Mouse (Mus musculus): ENCODE data around the gene Blzf1. TPM values are rescaled to one million over a fixed set of nuclear protein-coding genes. Genes with fewer than 3 reads are reported as not detected.
A peak's percentile ranks its signal among the peaks of the same experiment; 100 is the strongest.

Blzf1 gene
- polyA plus RNA-seq, 1 experiment from 2014 or later, result 26.8 TPM

GRCm38 (mm10) chr1:164314085-164314484 is 6.8 kb upstream of the Blzf1 start:
- Histone ChIP-seq H3K4me1 (ENCODE audit: control insufficient read depth, insufficient read depth, low read length) (peaks cover 6% of the 10 kb centered on the region; the same call in 1 of the 2 replicates), H3K36me3 (ENCODE audit: control insufficient read depth, insufficient read depth, low read length) (no peaks in the 10 kb centered on the region), H3K4me3 (ENCODE audit: low read length) (no peak overlapping the region), H3K27ac (ENCODE audit: low read length) (no peak overlapping the region), H3K27me3 (replicated peaks; ENCODE audit: control insufficient read depth, insufficient read depth, low read length) (no peaks in the 10 kb centered on the region), H3K9me3 (ENCODE audit: control insufficient read depth, low read length) (no peaks in the 10 kb centered on the region), H3K9ac (ENCODE audit: low read depth, low read length) (no peak overlapping the region), H3K4me2 (ENCODE audit: low read depth, low read length) (no peak overlapping the region)
- 93% methylated on average over 5 of the region's 5 CpGs for WGBS
- ATAC-seq, result no peak

- no peaks in the 10 kb centered on the region for H3K9me3 ChIP-seq (ENCODE audit: control insufficient read depth, low read length)
- H3K27ac ChIP-seq (ENCODE audit: low read length), result no peak overlapping the region
- peak; percentile 17; the same call in 1 of the 2 replicates for ATAC-seq
- 8% methylated on average over 10 of the region's 10 CpGs for WGBS
- peak overlapping the region; percentile 68 for H3K4me2 ChIP-seq (ENCODE audit: low read depth, low read length)
- peak overlapping the region; percentile 59 for H3K9ac ChIP-seq (ENCODE audit: low read depth, low read length)
- H3K27me3 ChIP-seq (replicated peaks; ENCODE audit: control insufficient read depth, insufficient read depth, low read length), result no peaks in the 10 kb centered on the region
- 0 out of 2 replicates have a peak, but pooled peaks cover 2% of the 10 kb centered on the region for H3K36me3 ChIP-seq (ENCODE audit: control insufficient read depth, insufficient read depth, low read length)
- peaks cover 7% of the 10 kb centered on the region; the same call in 1 of the 2 replicates for H3K4me1 ChIP-seq (ENCODE audit: control insufficient read depth, insufficient read depth, low read length)
- H3K4me3 ChIP-seq (ENCODE audit: low read length), result peak overlapping the region; percentile 77
Measured at GRCm38 (mm10) chr1:164307922-164308321, 633 bp upstream of the Blzf1 start.

GRCm38 (mm10) chr1:164303821-164304220 is 3.5 kb downstream of the Blzf1 start, which contains the start of gene Nme7:
Gene Nme7, plus strand, starts transcription at chr1:164304121.
- Histone ChIP-seq H3K27ac (ENCODE audit: low read length) (no peak within 1 kb of the TSS), H3K36me3 (ENCODE audit: control insufficient read depth, insufficient read depth, low read length) (peaks cover 9% of the 10 kb centered on the region), H3K4me1 (ENCODE audit: control insufficient read depth, insufficient read depth, low read length) (peaks cover 7% of the 10 kb centered on the region; the same call in 1 of the 2 replicates), H3K4me3 (ENCODE audit: low read length) (no peak within 1 kb of the TSS), H3K4me2 (ENCODE audit: low read depth, low read length) (no peak within 1 kb of the TSS), H3K27me3 (replicated peaks; ENCODE audit: control insufficient read depth, insufficient read depth, low read length) (no peaks in the 10 kb centered on the region), H3K9ac (ENCODE audit: low read depth, low read length) (no peak within 1 kb of the TSS), H3K9me3 (ENCODE audit: control insufficient read depth, low read length) (no peaks in the 10 kb centered on the region)
- 90% methylated on average over 5 of the region's 5 CpGs for WGBS
- ATAC-seq, result no peak

GRCm38 (mm10) chr1:164301949-164302348 is 5.3 kb downstream of the Blzf1 start:
- ATAC-seq, result no peak
- H3K36me3 ChIP-seq (ENCODE audit: control insufficient read depth, insufficient read depth, low read length), result peaks cover 12% of the 10 kb centered on the region
- WGBS, result 89% methylated on average over 4 of the region's 4 CpGs

DNA sequence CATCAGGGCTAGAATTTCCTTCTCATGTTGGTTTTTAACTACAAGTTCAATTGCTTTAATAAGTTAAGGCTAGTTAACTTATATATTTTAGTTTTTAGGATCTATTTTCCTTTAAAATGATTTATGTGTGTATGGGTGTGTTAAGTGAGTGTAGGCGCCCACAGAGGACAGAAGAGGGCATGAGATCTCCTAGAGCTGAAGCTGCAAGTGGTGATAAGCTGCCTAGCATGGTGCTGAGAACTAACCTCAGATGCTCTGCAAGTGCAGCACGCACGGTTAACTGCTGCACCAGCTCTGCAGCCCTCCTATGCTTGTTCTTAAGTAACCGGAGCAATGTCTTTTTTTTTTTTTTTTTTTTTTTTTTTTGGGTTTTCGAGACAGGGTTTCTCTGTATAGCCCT is 10.8 kb downstream of the Blzf1 start:
- ATAC-seq, result no peak
- Histone ChIP-seq H3K36me3 (ENCODE audit: control insufficient read depth, insufficient read depth, low read length) (peaks cover 12% of the 10 kb centered on the region), H3K27ac (ENCODE audit: low read length) (no peak overlapping the region), H3K4me3 (ENCODE audit: low read length) (no peak overlapping the region), H3K9me3 (ENCODE audit: control insufficient read depth, low read length) (no peaks in the 10 kb centered on the region), H3K27me3 (replicated peaks; ENCODE audit: control insufficient read depth, insufficient read depth, low read length) (no peaks in the 10 kb centered on the region), H3K4me1 (ENCODE audit: control insufficient read depth, insufficient read depth, low read length) (no peaks in the 10 kb centered on the region), H3K4me2 (ENCODE audit: low read depth, low read length) (no peak overlapping the region), H3K9ac (ENCODE audit: low read depth, low read length) (no peak overlapping the region)
- 97% methylated on average over 4 of the region's 5 CpGs for WGBS

More at GRCm38 (mm10) chr1:164301949-164302348, 5.3 kb downstream of the Blzf1 start:
- no peak overlapping the region for H3K4me3 ChIP-seq (ENCODE audit: low read length)
- no peaks in the 10 kb centered on the region for H3K9me3 ChIP-seq (ENCODE audit: control insufficient read depth, low read length)
- H3K27me3 ChIP-seq (replicated peaks; ENCODE audit: control insufficient read depth, insufficient read depth, low read length), result no peaks in the 10 kb centered on the region
- no peak overlapping the region for H3K27ac ChIP-seq (ENCODE audit: low read length)
- no peak overlapping the region for H3K4me2 ChIP-seq (ENCODE audit: low read depth, low read length)
- peaks cover 7% of the 10 kb centered on the region; the same call in 1 of the 2 replicates for H3K4me1 ChIP-seq (ENCODE audit: control insufficient read depth, insufficient read depth, low read length)
- no peak overlapping the region for H3K9ac ChIP-seq (ENCODE audit: low read depth, low read length)

DNA sequence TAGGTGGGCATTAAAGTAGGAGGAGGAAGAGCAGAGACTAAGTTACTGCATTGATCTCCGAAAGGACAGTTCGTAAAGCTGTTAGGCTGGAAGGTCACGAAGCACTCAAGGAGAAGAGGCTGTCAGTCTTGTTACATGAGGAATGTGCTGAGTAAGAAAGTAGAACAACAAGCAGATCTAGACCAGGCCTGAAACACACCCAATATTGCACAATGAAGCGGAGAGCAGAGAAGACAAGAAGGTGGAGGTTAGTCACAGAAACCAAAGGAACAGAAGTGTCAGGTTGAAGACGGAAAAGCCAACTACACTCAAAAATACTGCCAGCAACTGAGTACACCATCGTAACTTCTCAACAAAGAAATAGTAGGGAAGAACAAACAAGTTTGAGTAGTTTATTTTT is 13.2 kb downstream of the Blzf1 start:
- WGBS, result 83% methylated on average over 6 of the region's 6 CpGs
- H3K4me1 ChIP-seq (ENCODE audit: control insufficient read depth, insufficient read depth, low read length), result no peaks in the 10 kb centered on the region
- H3K4me3 ChIP-seq (ENCODE audit: low read length), result no peak overlapping the region
- H3K27ac ChIP-seq (ENCODE audit: low read length), result no peak overlapping the region; the same call in 1 of the 2 replicates
- no peaks in the 10 kb centered on the region for H3K9me3 ChIP-seq (ENCODE audit: control insufficient read depth, low read length)
- H3K27me3 ChIP-seq (replicated peaks; ENCODE audit: control insufficient read depth, insufficient read depth, low read length), result no peaks in the 10 kb centered on the region
- peak; percentile 78 for ATAC-seq
- H3K36me3 ChIP-seq (ENCODE audit: control insufficient read depth, insufficient read depth, low read length), result peaks cover 5% of the 10 kb centered on the region
- H3K4me2 ChIP-seq (ENCODE audit: low read depth, low read length), result no peak overlapping the region
- H3K9ac ChIP-seq (ENCODE audit: low read depth, low read length), result no peak overlapping the region

GRCm38 (mm10) chr1:164292040-164292439 is 15.2 kb downstream of the Blzf1 start:
- Histone ChIP-seq H3K4me2 (ENCODE audit: low read depth, low read length) (no peak overlapping the region), H3K27me3 (replicated peaks; ENCODE audit: control insufficient read depth, insufficient read depth, low read length) (no peaks in the 10 kb centered on the region), H3K4me3 (ENCODE audit: low read length) (no peak overlapping the region), H3K9me3 (ENCODE audit: control insufficient read depth, low read length) (no peaks in the 10 kb centered on the region), H3K36me3 (ENCODE audit: control insufficient read depth, insufficient read depth, low read length) (peaks cover 2% of the 10 kb centered on the region; the same call in 1 of the 2 replicates), H3K27ac (ENCODE audit: low read length) (no peak overlapping the region), H3K9ac (ENCODE audit: low read depth, low read length) (no peak overlapping the region), H3K4me1 (ENCODE audit: control insufficient read depth, insufficient read depth, low read length) (no peaks in the 10 kb centered on the region)
- 88% methylated on average over 5 of the region's 5 CpGs for WGBS
- no peak for ATAC-seq

GRCm38 (mm10) chr1:164287406-164287805 is 19.9 kb downstream of the Blzf1 start:
- Histone ChIP-seq H3K4me2 (ENCODE audit: low read depth, low read length) (no peak overlapping the region), H3K4me3 (ENCODE audit: low read length) (no peak overlapping the region), H3K27me3 (replicated peaks; ENCODE audit: control insufficient read depth, insufficient read depth, low read length) (no peaks in the 10 kb centered on the region), H3K4me1 (ENCODE audit: control insufficient read depth, insufficient read depth, low read length) (no peaks in the 10 kb centered on the region), H3K36me3 (ENCODE audit: control insufficient read depth, insufficient read depth, low read length) (no peaks in the 10 kb centered on the region; the same call in 1 of the 2 replicates), H3K9me3 (ENCODE audit: control insufficient read depth, low read length) (no peaks in the 10 kb centered on the region), H3K9ac (ENCODE audit: low read depth, low read length) (no peak overlapping the region), H3K27ac (ENCODE audit: low read length) (no peak overlapping the region)
- 69% methylated on average over 15 of the region's 15 CpGs for WGBS
- ATAC-seq, result no peak

GRCm38 (mm10) chr1:164284007-164284406 is 23.3 kb downstream of the Blzf1 start:
- Histone ChIP-seq H3K4me3 (ENCODE audit: low read length) (no peak overlapping the region), H3K36me3 (ENCODE audit: control insufficient read depth, insufficient read depth, low read length) (no peaks in the 10 kb centered on the region), H3K9me3 (ENCODE audit: control insufficient read depth, low read length) (no peaks in the 10 kb centered on the region), H3K27me3 (replicated peaks; ENCODE audit: control insufficient read depth, insufficient read depth, low read length) (no peaks in the 10 kb centered on the region), H3K9ac (ENCODE audit: low read depth, low read length) (no peak overlapping the region), H3K4me2 (ENCODE audit: low read depth, low read length) (no peak overlapping the region), H3K27ac (ENCODE audit: low read length) (no peak overlapping the region), H3K4me1 (ENCODE audit: control insufficient read depth, insufficient read depth, low read length) (no peaks in the 10 kb centered on the region)
- 90% methylated on average over 3 of the region's 3 CpGs for WGBS
- no peak for ATAC-seq

DNA sequence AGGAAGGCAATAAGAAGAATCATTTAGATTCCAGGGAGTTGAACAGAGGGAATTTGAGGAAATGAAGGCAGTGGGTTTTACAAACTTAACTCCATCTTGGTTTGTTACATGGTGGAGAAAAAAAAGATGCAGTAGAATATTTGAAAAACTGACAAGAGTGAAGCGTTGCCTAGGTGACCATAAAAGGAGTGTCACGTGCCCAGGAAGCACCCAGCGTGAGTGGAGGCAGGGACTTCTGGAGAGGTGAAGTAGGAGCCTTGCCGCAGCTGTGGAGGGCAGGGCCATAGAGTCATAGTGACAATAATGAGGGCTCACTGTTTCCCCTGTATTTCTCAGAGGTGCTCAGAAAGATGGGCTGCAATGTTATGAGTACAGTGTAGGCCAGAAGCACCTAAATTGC is 28.0 kb downstream of the Blzf1 start:
- Histone ChIP-seq H3K27me3 (replicated peaks; ENCODE audit: control insufficient read depth, insufficient read depth, low read length) (no peaks in the 10 kb centered on the region), H3K4me3 (ENCODE audit: low read length) (no peak overlapping the region), H3K9me3 (ENCODE audit: control insufficient read depth, low read length) (no peaks in the 10 kb centered on the region), H3K27ac (ENCODE audit: low read length) (no peak overlapping the region), H3K36me3 (ENCODE audit: control insufficient read depth, insufficient read depth, low read length) (no peaks in the 10 kb centered on the region), H3K4me1 (ENCODE audit: control insufficient read depth, insufficient read depth, low read length) (no peaks in the 10 kb centered on the region), H3K9ac (ENCODE audit: low read depth, low read length) (no peak overlapping the region), H3K4me2 (ENCODE audit: low read depth, low read length) (no peak overlapping the region)
- ATAC-seq, result no peak
- WGBS, result 69% methylated on average over 4 of the region's 4 CpGs
